Mouse (Mus musculus): ENCODE data around the gene Olfr1475. TPM values are rescaled to one million over a fixed set of nuclear protein-coding genes. Genes with fewer than 3 reads are reported as not detected.
"Not testable (repeated sequence)": the region's sequence is repeated elsewhere in the genome, so short reads cannot be mapped to it uniquely, and the experiment has no call there.

Olfr1475 gene
- not detected for polyA plus RNA-seq (2017; shearing (Covaris generic))

- ATAC-seq, result no peak
Observed at GRCm38 (mm10) chr19:13480096-13480495, at the start of gene Olfr1475. Gene Olfr1475 (minus strand): TSS chr19:13480196.

DNA sequence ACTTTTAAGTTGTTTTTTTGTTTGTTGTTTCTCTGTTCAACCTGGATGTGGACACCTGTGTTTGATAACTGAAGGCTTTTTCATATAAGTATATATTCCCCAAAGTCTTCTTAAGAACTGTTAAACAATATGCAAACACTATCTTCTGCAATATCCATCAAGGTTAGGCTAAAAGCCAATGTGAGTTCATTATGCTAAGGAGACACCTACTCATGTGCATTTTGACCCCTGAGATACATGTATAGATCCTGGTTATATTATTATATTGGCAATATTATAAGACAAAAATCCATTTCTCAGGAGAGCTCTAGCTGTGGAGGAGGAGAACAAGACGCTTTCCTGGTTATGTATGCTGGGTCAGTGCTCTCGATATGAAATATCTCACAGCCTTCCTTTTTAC lies 47.6 kb upstream of the Olfr1475 start, which contains the start of gene Olfr1480:
TSS of gene Olfr1480 (plus strand) at position 301 of the 400 bp plus-strand sequence.
- no peak for ATAC-seq

DNA sequence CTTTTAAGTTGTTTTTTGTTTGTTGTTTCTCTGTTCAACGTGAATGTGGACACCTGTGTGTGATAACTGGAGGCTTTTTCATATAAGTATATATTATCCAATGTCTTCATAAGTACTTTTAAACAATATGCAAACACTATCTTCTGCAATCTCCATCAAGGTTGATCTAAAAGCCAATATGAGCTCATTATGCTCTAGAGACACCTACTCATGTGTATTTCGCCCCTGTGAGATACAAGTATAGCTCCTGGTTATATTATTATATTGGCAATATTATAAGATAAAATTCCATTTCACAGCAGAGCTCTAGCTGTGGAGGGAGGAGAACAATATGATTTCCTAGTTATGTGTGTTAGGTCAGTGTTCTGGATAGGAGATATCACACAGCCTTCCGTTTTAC lies 20.2 kb upstream of the Olfr1475 start, which contains the start of gene Olfr1477:
TSS of gene Olfr1477 (plus strand) at position 301 of the 400 bp plus-strand sequence.
- no peak for ATAC-seq

- ATAC-seq, result not testable (repeated sequence)
Observed at GRCm38 (mm10) chr19:13469265-13469664, 10.7 kb downstream of the Olfr1475 start, which contains the start of gene Olfr1474. Gene Olfr1474 (plus strand): TSS chr19:13469565.

DNA sequence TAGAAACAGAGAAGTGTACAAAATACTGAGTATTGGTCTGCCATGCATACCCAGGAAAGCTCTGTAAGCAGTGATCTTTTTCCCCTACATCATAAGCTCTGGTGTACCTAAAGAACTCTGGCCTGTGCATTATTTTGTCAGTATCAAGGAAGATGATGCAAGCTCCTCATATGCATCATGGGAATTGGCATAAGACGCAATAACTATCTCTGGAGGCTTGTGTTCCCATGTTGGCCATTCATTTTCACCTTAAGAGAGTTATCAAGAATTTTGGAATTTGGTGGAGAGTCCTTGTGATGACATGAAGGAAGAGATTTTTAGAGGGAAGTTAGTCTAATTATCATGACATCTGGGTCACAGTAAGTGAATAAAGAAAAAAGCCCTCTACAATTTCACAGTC lies 24.0 kb downstream of the Olfr1475 start, which contains the start of gene Olfr1472:
TSS of gene Olfr1472 (minus strand) at position 101 of the 400 bp plus-strand sequence.
- ATAC-seq, result no peak

- ATAC-seq, result not testable (repeated sequence)
Observed at GRCm38 (mm10) chr19:13443109-13443508, 36.9 kb downstream of the Olfr1475 start, which contains the start of gene Olfr1471. Gene Olfr1471 (plus strand): TSS chr19:13443409.

Other genes with a start within 250 kb of the Olfr1475 start
- not detected for gene Olfr1463, start 248.9 kb downstream of the Olfr1475 start, polyA plus RNA-seq (2017; shearing (Covaris generic))
- not detected for gene Olfr1465, start 164.7 kb downstream of the Olfr1475 start, polyA plus RNA-seq (2017; shearing (Covaris generic))
- not detected for gene Olfr1466, start 141.3 kb downstream of the Olfr1475 start, polyA plus RNA-seq (2017; shearing (Covaris generic))
- gene Olfr1467, start 118.0 kb downstream of the Olfr1475 start, polyA plus RNA-seq (2017; shearing (Covaris generic)), result not detected
- gene Olfr1469, start 72.3 kb downstream of the Olfr1475 start, polyA plus RNA-seq (2017; shearing (Covaris generic)), result under 1 TPM in 1 of 2 experiments, not detected in 1; 0.61 TPM
- not detected for gene Olfr1471, start 36.8 kb downstream of the Olfr1475 start, polyA plus RNA-seq (2017; shearing (Covaris generic))
- under 1 TPM in 1 of 2 experiments, not detected in 1; 0.36 TPM for gene Olfr1472, start 24.1 kb downstream of the Olfr1475 start, polyA plus RNA-seq (2017; shearing (Covaris generic))
- gene Olfr1474, start 10.6 kb downstream of the Olfr1475 start, polyA plus RNA-seq (2017; shearing (Covaris generic)), result not detected
- under 1 TPM in 1 of 2 experiments, not detected in 1; 0.11 TPM for gene Olfr1477, start 20.4 kb upstream of the Olfr1475 start, polyA plus RNA-seq (2017; shearing (Covaris generic))
- gene Olfr1480, start 47.7 kb upstream of the Olfr1475 start, polyA plus RNA-seq (2017; shearing (Covaris generic)), result not detected
- gene Olfr1484, start 103.3 kb upstream of the Olfr1475 start, polyA plus RNA-seq (2017; shearing (Covaris generic)), result not detected
- not detected for gene Olfr1487, start 137.2 kb upstream of the Olfr1475 start, polyA plus RNA-seq (2017; shearing (Covaris generic))
- not detected for gene Olfr1489, start 151.4 kb upstream of the Olfr1475 start, polyA plus RNA-seq (2017; shearing (Covaris generic))
- not detected for gene Olfr1490, start 170.9 kb upstream of the Olfr1475 start, polyA plus RNA-seq (2017; shearing (Covaris generic))
- not detected for gene Olfr1491, start 217.1 kb upstream of the Olfr1475 start, polyA plus RNA-seq (2017; shearing (Covaris generic))
- not detected for gene Olfr1493-ps1, start 243.1 kb upstream of the Olfr1475 start, polyA plus RNA-seq (2017; shearing (Covaris generic))

All from activated CD4-positive, CD25-positive, alpha-beta regulatory T cell, adult 4 months (primary cell).